Mouse (Mus musculus) CH12.LX (cell line): Measurements from ENCODE around the gene Ost4. TPM values are rescaled to one million over a fixed set of nuclear protein-coding genes. Genes with fewer than 3 reads are reported as not detected.

ENCODE experiments used
- DNase-seq: peaks from one replicate; pipeline ENCODE4 v3.0.0-alpha.2; 2013; ENCODE audit errors: extremely low read depth
- H3K27ac ChIP-seq: 2 replicates; pipeline ENCODE4 v1.5.1; 2012; ENCODE audit warnings: low read depth, mild to moderate bottlenecking, control low read depth, moderate library complexity; ENCODE audit not compliant: insufficient read depth
- H3K27me3 ChIP-seq: replicated peaks from 2 replicates; pipeline ENCODE3; 2012; ENCODE audit warnings: inconsistent platforms
- H3K36me3 ChIP-seq, 2 experiments: replicated peaks in 1 of 2; 2 replicates each; pipeline versions ENCODE3 to v1.6.1; 2012; ENCODE audit warnings: inconsistent platforms in 1 of 2, low read length in 1 of 2, mild to moderate bottlenecking in 1 of 2, mixed read lengths in 1 of 2, moderate library complexity in 1 of 2; ENCODE audit not compliant: control insufficient read depth in 1 of 2, insufficient read depth in 1 of 2
- H3K4me1 ChIP-seq, 2 experiments: 2 replicates each; pipeline ENCODE4 v1.6.1; 2012; ENCODE audit warnings: inconsistent platforms in 1 of 2, moderate library complexity in 1 of 2; ENCODE audit not compliant: insufficient read depth in 2 of 2, control insufficient read depth in 1 of 2
- H3K4me2 ChIP-seq: 2 replicates; pipeline ENCODE4 v1.6.1; 2012; ENCODE audit warnings: low read depth, mild to moderate bottlenecking, control low read depth; ENCODE audit not compliant: poor library complexity, insufficient read depth, severe bottlenecking
- H3K4me3 ChIP-seq, 3 experiments: fragments of 150-350 bp in 1 of 3; sonication (generic) in 1 of 3; replicated peaks in 1 of 3; 2 replicates each; pipeline versions ENCODE3 to v1.5.1; 2011 to 2012; ENCODE audit warnings: low read depth in 2 of 3, low read length in 2 of 3, mild to moderate bottlenecking in 2 of 3, moderate library complexity in 2 of 3, control low read depth in 1 of 3, improper control_type of control experiment in 1 of 3, inconsistent platforms in 1 of 3, mixed read lengths in 1 of 3; ENCODE audit not compliant: poor library complexity in 1 of 3
- H3K79me2 ChIP-seq: replicated peaks from 2 replicates; pipeline ENCODE4 v1.6.1; 2012; ENCODE audit warnings: mild to moderate bottlenecking, moderate library complexity; ENCODE audit not compliant: control insufficient read depth, poor library complexity, insufficient read depth, severe bottlenecking; ENCODE audit errors: extremely low read depth
- H3K9ac ChIP-seq: 2 replicates; pipeline ENCODE4 v1.6.1; 2012; ENCODE audit warnings: low read depth, mild to moderate bottlenecking, control low read depth, moderate library complexity; ENCODE audit not compliant: insufficient read depth
- H3K9me3 ChIP-seq: replicated peaks from 2 replicates; pipeline ENCODE3; 2012; ENCODE audit warnings: low read length, inconsistent platforms, mixed read lengths
- CHD1 ChIP-seq: IDR thresholded peaks from 2 replicates; pipeline ENCODE4 v1.6.1; 2012; ENCODE audit warnings: low read depth, low read length, improper control_type of control experiment, inconsistent platforms
- ELF1 ChIP-seq: IDR thresholded peaks from 2 replicates; pipeline ENCODE4 v1.6.1; 2014; ENCODE audit warnings: low read depth, mild to moderate bottlenecking, inconsistent platforms, low read length, improper control_type of control experiment
- EP300 ChIP-seq: IDR thresholded peaks from 2 replicates; pipeline ENCODE4 v1.6.1; 2011; ENCODE audit warnings: low read length, improper control_type of control experiment
- ETS1 ChIP-seq: conservative IDR thresholded peaks from 2 replicates; pipeline ENCODE4 v1.6.1; 2012; ENCODE audit warnings: low read depth, mild to moderate bottlenecking, inconsistent platforms, low read length, improper control_type of control experiment, moderate library complexity
- GABPA ChIP-seq: IDR thresholded peaks from 2 replicates; pipeline ENCODE4 v1.6.1; 2012; ENCODE audit warnings: low read depth, low read length, improper control_type of control experiment, inconsistent platforms; ENCODE audit not compliant: insufficient replicate concordance
- IRF4 ChIP-seq: IDR thresholded peaks from 2 replicates; pipeline ENCODE4 v1.6.1; 2014; ENCODE audit warnings: low read depth, mild to moderate bottlenecking, inconsistent platforms, low read length, improper control_type of control experiment
- JUN ChIP-seq: IDR thresholded peaks from 2 replicates; pipeline ENCODE4 v1.6.1; 2011; ENCODE audit warnings: low read depth, mild to moderate bottlenecking, low read length, improper control_type of control experiment, moderate library complexity; ENCODE audit not compliant: insufficient read depth
- MAZ ChIP-seq: IDR thresholded peaks from 2 replicates; pipeline ENCODE4 v1.6.1; 2012; ENCODE audit warnings: low read depth, mild to moderate bottlenecking, inconsistent platforms, low read length, improper control_type of control experiment, moderate library complexity
- MEF2A ChIP-seq: IDR thresholded peaks from 2 replicates; pipeline ENCODE4 v1.6.1; 2014; ENCODE audit warnings: low read depth, mild to moderate bottlenecking, inconsistent platforms, low read length, improper control_type of control experiment, borderline replicate concordance
- MXI1 ChIP-seq: IDR thresholded peaks from 2 replicates; pipeline ENCODE4 v1.6.1; 2011; ENCODE audit warnings: mild to moderate bottlenecking, low read depth, low read length, improper control_type of control experiment
- MYC ChIP-seq: IDR thresholded peaks from 2 replicates; pipeline ENCODE4 v1.6.1; 2011; ENCODE audit warnings: low read depth, mild to moderate bottlenecking, improper control_type of control experiment, low read length
- NELFE ChIP-seq: IDR thresholded peaks from 2 replicates; pipeline ENCODE4 v1.6.1; 2011; ENCODE audit warnings: low read depth, low read length, improper control_type of control experiment
- NRF1 ChIP-seq: IDR thresholded peaks from 2 replicates; pipeline ENCODE4 v1.6.1; 2014; ENCODE audit warnings: low read depth, mild to moderate bottlenecking, inconsistent platforms, low read length, improper control_type of control experiment, moderate library complexity
- PAX5 ChIP-seq: IDR thresholded peaks from 2 replicates; pipeline ENCODE4 v1.6.1; 2012; ENCODE audit warnings: low read length, inconsistent platforms, mixed read lengths
- POLR2A ChIP-seq: IDR thresholded peaks from 2 replicates; pipeline ENCODE4 v1.6.1; 2011; ENCODE audit warnings: low read depth, mild to moderate bottlenecking, improper control_type of control experiment, low read length
- POLR2AphosphoS2 ChIP-seq: IDR thresholded peaks from 2 replicates; pipeline ENCODE4 v1.6.1; 2011; ENCODE audit warnings: low read depth, low read length, improper control_type of control experiment
- RCOR1 ChIP-seq: conservative IDR thresholded peaks from 2 replicates; pipeline ENCODE4 v1.6.1; 2012; ENCODE audit warnings: low read depth, mild to moderate bottlenecking, inconsistent platforms, low read length, improper control_type of control experiment
- SIN3A ChIP-seq: IDR thresholded peaks from 2 replicates; pipeline ENCODE4 v1.6.1; 2012; ENCODE audit warnings: low read length, improper control_type of control experiment, inconsistent platforms
- ZC3H11A ChIP-seq: IDR thresholded peaks from 2 replicates; pipeline ENCODE4 v1.6.1; 2012; ENCODE audit warnings: low read depth, mild to moderate bottlenecking, inconsistent platforms, low read length, improper control_type of control experiment
- ZMIZ1 ChIP-seq: IDR thresholded peaks from 2 replicates; pipeline ENCODE4 v1.6.1; 2012; ENCODE audit warnings: low read depth, mild to moderate bottlenecking, inconsistent platforms, low read length, improper control_type of control experiment
- dilution Hi-C: fragments of 300-500 bp; cut with MboI; formaldehyde crosslinking; loops from 2 replicates; pipeline ENCODE4 v1.14.3; 2020; ENCODE audit warnings: low sequenced_read_pairs; ENCODE audit not compliant: extremely low pct_unique_long_range_greater_than_20kb, extremely low pct_ligation_motif_present
- in situ Hi-C: fragments of 300-500 bp; cut with MboI; formaldehyde crosslinking; loops from 3 replicates; pipeline ENCODE4 v1.14.3; 2019; ENCODE audit warnings: low sequenced_read_pairs, low pct_ligation_motif_present, low pct_unique_long_range_greater_than_20kb, mixed read lengths
- polyA plus RNA-seq: library from polyadenylated mRNA; unstranded; fragments of >175 nt; gene quantifications from 2 replicates; pipeline ENCODE4 v1.2.1, GENCODE M21; 2012; ENCODE audit warnings: low read depth; ENCODE audit not compliant: insufficient read length
- total RNA-seq, 2 experiments: library from RNA; depleted of rRNA; stranded (reverse); fragments of 300-350 nt in 1 of 2; fragments of >200 nt in 1 of 2; gene quantifications; 2 replicates each; pipeline ENCODE4 v1.2.3; 2012 to 2014

Ost4 gene
- total and polyA plus RNA-seq, 3 experiments = 181 to 330 (median 263) TPM

GRCm38 (mm10) chr5:30915456-30915855 is 7.9 kb upstream of the Ost4 start:
- H3K9ac ChIP-seq = no peak overlapping the region
- H3K4me1 ChIP-seq = peaks cover 7 to 21% of the 10 kb centered on the region in 2 experiments
- peaks cover 45% of the 10 kb centered on the region for H3K27me3 ChIP-seq
- H3K27ac ChIP-seq = no peak overlapping the region
- no peak for DNase-seq
- in situ Hi-C loops = no loop called here
- no peaks in the 10 kb centered on the region for H3K36me3 ChIP-seq
- TF ChIP-seq ELF1 (no peak), MXI1 (no peak), GABPA (no peak), CHD1 (no peak), MEF2A (0 out of 2 replicates have a peak, but pooled peaks have one; percentile 2), MAZ (no peak)
- TF ChIP-seq, all 38 proteins: peak for 1
- dilution Hi-C loops = no loop called here
- Histone ChIP-seq H3K79me2 (no peaks in the 10 kb centered on the region), H3K4me3 (no peak overlapping the region), H3K4me2 (no peak overlapping the region), H3K9me3 (no peaks in the 10 kb centered on the region)

GRCm38 (mm10) chr5:30914849-30915248 is 7.3 kb upstream of the Ost4 start:
- no peak overlapping the region for H3K4me3 ChIP-seq
- H3K9me3 ChIP-seq = no peaks in the 10 kb centered on the region
- no peak overlapping the region for H3K27ac ChIP-seq
- peaks cover 4 to 19% of the 10 kb centered on the region in 2 experiments for H3K4me1 ChIP-seq
- TF ChIP-seq ZMIZ1 (no peak), NRF1 (no peak), POLR2AphosphoS2 (no peak), ZC3H11A (no peak), GABPA (no peak), EP300 (no peak), NELFE (no peak), MEF2A (no peak), SIN3A (no peak), MXI1 (no peak), PAX5 (no peak)
- no peaks in the 10 kb centered on the region for H3K79me2 ChIP-seq
- H3K27me3 ChIP-seq = peaks cover 39% of the 10 kb centered on the region
- no peaks in the 10 kb centered on the region for H3K36me3 ChIP-seq
- in situ Hi-C loops (no loop called here), dilution Hi-C loops (no loop called here)
- DNase-seq = no peak
- no peak overlapping the region for H3K4me2 ChIP-seq
- H3K9ac ChIP-seq = no peak overlapping the region

GRCm38 (mm10) chr5:30914101-30914635 is 6.6 kb upstream of the Ost4 start:
- no peak for DNase-seq
- no peak overlapping the region for H3K9ac ChIP-seq
- H3K79me2 ChIP-seq = no peaks in the 10 kb centered on the region
- no peaks in the 10 kb centered on the region for H3K9me3 ChIP-seq
- H3K4me1 ChIP-seq = peaks cover 4 to 19% of the 10 kb centered on the region in 2 experiments
- H3K4me2 ChIP-seq = no peak overlapping the region
- no peak overlapping the region for H3K4me3 ChIP-seq
- H3K27me3 ChIP-seq = peaks cover 34% of the 10 kb centered on the region
- in situ Hi-C loops = no loop called here
- no peak overlapping the region for H3K27ac ChIP-seq
- dilution Hi-C loops = no loop called here
- TF ChIP-seq PAX5 = no peak
- no peak for TF ChIP-seq MEF2A
- TF ChIP-seq SIN3A = no peak
- no peak for TF ChIP-seq MAZ
- TF ChIP-seq CHD1 = no peak
- TF ChIP-seq RCOR1 = no peak
- no peak for TF ChIP-seq MYC
- no peak for TF ChIP-seq ETS1
- no peak for TF ChIP-seq IRF4
- no peak for TF ChIP-seq JUN
- no peak for TF ChIP-seq MXI1
- TF ChIP-seq EP300 = no peak
- no peak for TF ChIP-seq POLR2AphosphoS2
- TF ChIP-seq POLR2A = no peak
- TF ChIP-seq ZC3H11A = no peak
- TF ChIP-seq, all 38 proteins: peak for 0
- H3K36me3 ChIP-seq = no peaks in the 10 kb centered on the region
